Mouse (Mus musculus) adrenal gland, adult 2 months (tissue): ENCODE results near the gene Thap3. TPM values are rescaled to one million over a fixed set of nuclear protein-coding genes. Genes with fewer than 3 reads are reported as not detected.

Experiments
- polyA plus RNA-seq: library from polyadenylated mRNA; depleted of rRNA; stranded (reverse); fragments of >200 nt; gene quantifications from 2 replicates; pipeline ENCODE4 v1.2.3, GENCODE M21; 2012; rRNA removed
- total RNA-seq, 2 experiments: library from RNA; stranded (reverse); gene quantifications; 2 replicates each; pipeline ENCODE4 v1.2.3; 2021

Thap3 gene
- total and polyA plus RNA-seq, 3 experiments = 13.8 to 64.6 (median 24.1) TPM

Other genes with a start within 250 kb of the Thap3 start
- 10 to 100 TPM; 24.0 to 35.0 TPM for gene Camta1, start 127.1 kb downstream of the Thap3 start, total RNA-seq
- 7.3 and 8.5 TPM in 2 replicates for gene Camta1, start 127.1 kb downstream of the Thap3 start, polyA plus RNA-seq
- gene Dnajc11, start 55.3 kb downstream of the Thap3 start, total RNA-seq = 100 to 1,000 TPM in 1 of 2 experiments, 10 to 100 TPM in 1; 97.7 to 103 TPM
- 84.5 and 107 TPM in 2 replicates for gene Dnajc11, start 55.3 kb downstream of the Thap3 start, polyA plus RNA-seq
- gene Phf13, start 7.3 kb upstream of the Thap3 start, total RNA-seq = 10 to 100 TPM; 12.1 to 14.2 TPM
- gene Phf13, start 7.3 kb upstream of the Thap3 start, polyA plus RNA-seq = 22.8 and 24.3 TPM in 2 replicates
- 10 to 100 TPM; 17.8 to 23.7 TPM for gene Klhl21, start 19.8 kb upstream of the Thap3 start, total RNA-seq
- 70.8 and 71.2 TPM in 2 replicates for gene Klhl21, start 19.8 kb upstream of the Thap3 start, polyA plus RNA-seq
- gene Zbtb48, start 38.7 kb upstream of the Thap3 start, total RNA-seq = 10 to 100 TPM in 1 of 2 experiments, 1 to 10 TPM in 1; 7.9 to 10.2 TPM
- 9.1 and 10.5 TPM in 2 replicates for gene Zbtb48, start 38.7 kb upstream of the Thap3 start, polyA plus RNA-seq
- gene Tas1r1, start 49.6 kb upstream of the Thap3 start, total RNA-seq = 1 to 10 TPM in 1 of 2 experiments, not detected in 1; 1.4 TPM
- 0.09 TPM in 1 of 2 replicates, not detected in the other for gene Tas1r1, start 49.6 kb upstream of the Thap3 start, polyA plus RNA-seq
- 10 to 100 TPM; 16.8 to 30.6 TPM for gene Nol9, start 50.3 kb upstream of the Thap3 start, total RNA-seq
- 21.3 and 27.4 TPM in 2 replicates for gene Nol9, start 50.3 kb upstream of the Thap3 start, polyA plus RNA-seq
- gene Plekhg5, start 83.5 kb upstream of the Thap3 start, total RNA-seq = 10 to 100 TPM in 1 of 2 experiments, 1 to 10 TPM in 1; 7.4 to 15.5 TPM
- 21.9 and 30.7 TPM in 2 replicates for gene Plekhg5, start 83.5 kb upstream of the Thap3 start, polyA plus RNA-seq
- 1 to 10 TPM in 1 of 2 experiments, under 1 TPM in 1; 0.79 to 1.3 TPM for gene Tnfrsf25, start 126.9 kb upstream of the Thap3 start, total RNA-seq
- 2.5 TPM in 2 replicates for gene Tnfrsf25, start 126.9 kb upstream of the Thap3 start, polyA plus RNA-seq
- 1 to 10 TPM; 1.7 to 2.3 TPM for gene Espn, start 163.4 kb upstream of the Thap3 start, total RNA-seq
- gene Espn, start 163.4 kb upstream of the Thap3 start, polyA plus RNA-seq = 8.3 and 10.4 TPM in 2 replicates
- not detected for gene Hes2, start 169.9 kb upstream of the Thap3 start, total RNA-seq
- 0.57 TPM in 1 of 2 replicates, not detected in the other for gene Hes2, start 169.9 kb upstream of the Thap3 start, polyA plus RNA-seq
- gene Acot7, start 189.1 kb upstream of the Thap3 start, total RNA-seq = 10 to 100 TPM; 43.4 to 65.0 TPM
- gene Acot7, start 189.1 kb upstream of the Thap3 start, polyA plus RNA-seq = 22.1 and 25.5 TPM in 2 replicates